Mouse (Mus musculus) megakaryocyte, embryonic 14.5 days (primary cell): Measurements from ENCODE around the gene Sept5.

Experiments
- FLI1 ChIP-seq: IDR thresholded peaks from 2 replicates; pipeline ENCODE4 v1.6.1; 2012; ENCODE audit warnings: low read length, inconsistent platforms, mixed read lengths
- GATA1 ChIP-seq: IDR thresholded peaks from 3 replicates; pipeline ENCODE4 v1.6.1; 2012; ENCODE audit warnings: mixed read lengths, low read length, inconsistent platforms, borderline replicate concordance

DNA sequence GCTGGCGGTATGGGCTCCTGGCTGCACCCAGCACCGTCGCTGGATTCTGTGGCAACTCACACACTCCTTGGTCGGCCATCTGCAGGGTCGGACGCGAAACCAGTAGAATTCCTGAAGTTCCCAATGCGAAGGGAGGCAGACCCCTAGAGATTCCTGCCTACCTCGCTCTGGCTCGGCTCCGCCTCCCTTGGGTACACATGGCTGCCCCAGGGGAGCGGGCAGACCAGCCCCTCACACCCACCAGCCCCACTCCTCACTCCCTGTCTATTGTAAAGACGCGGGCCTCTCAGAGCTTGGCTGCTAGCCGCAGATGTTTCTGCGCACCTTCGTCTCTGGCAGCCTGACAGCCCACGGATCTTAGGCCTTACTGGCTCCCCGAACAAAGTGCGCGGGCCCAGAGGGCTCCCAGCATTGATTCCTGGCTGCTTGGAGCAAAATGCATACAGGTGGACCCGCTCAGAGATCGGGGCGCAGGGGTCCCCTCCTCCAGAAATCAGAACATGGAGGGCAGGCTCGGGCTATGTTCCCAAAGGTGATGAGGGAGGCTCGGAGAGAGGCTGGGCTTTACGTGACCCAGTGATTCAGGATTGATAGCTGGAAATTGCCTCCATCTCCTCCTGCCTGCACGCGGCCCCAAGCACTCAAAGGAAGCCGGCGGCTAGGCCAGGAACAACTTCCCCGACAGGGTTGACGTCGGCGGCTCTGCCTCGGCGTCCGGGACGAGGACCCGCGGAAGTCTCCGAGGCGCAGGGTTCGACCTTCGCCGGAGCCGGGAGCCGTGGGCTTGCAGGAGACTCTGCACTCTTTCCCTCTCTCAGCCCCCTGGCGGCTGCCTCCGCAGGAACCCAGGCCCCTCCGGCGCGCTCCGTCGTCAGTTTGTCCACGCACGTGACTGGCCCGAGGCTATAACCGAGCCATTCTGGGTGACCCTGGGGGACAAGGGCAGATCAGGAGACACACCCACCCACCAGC, 38.4 kb downstream of the Sept5 start:
- no peak for TF ChIP-seq GATA1
- no peak for TF ChIP-seq FLI1
